Mouse (Mus musculus) ES-Bruce4 (cell line): ENCODE results near the gene Heatr6. TPM values are rescaled to one million over a fixed set of nuclear protein-coding genes. Genes with fewer than 3 reads are reported as not detected.

Experiments
- H3K27ac ChIP-seq: 2 replicates; pipeline ENCODE4 v1.5.1; 2012; ENCODE audit warnings: low read length, inconsistent platforms; ENCODE audit not compliant: insufficient read depth
- H3K27me3 ChIP-seq: 2 replicates; pipeline ENCODE4 v1.6.1; 2012; ENCODE audit warnings: mild to moderate bottlenecking, low read length, inconsistent platforms; ENCODE audit not compliant: control insufficient read depth, poor library complexity, insufficient read depth, severe bottlenecking
- H3K36me3 ChIP-seq: 2 replicates; pipeline ENCODE4 v1.6.1; 2012; ENCODE audit warnings: inconsistent platforms, mild to moderate bottlenecking, low read length, moderate library complexity; ENCODE audit not compliant: control insufficient read depth, poor library complexity, insufficient read depth, severe bottlenecking
- H3K4me1 ChIP-seq: one replicate; pipeline ENCODE4 v1.8.1; 2011; ENCODE audit warnings: low read length; ENCODE audit not compliant: control insufficient read depth, insufficient read depth
- H3K4me3 ChIP-seq: 2 replicates; pipeline ENCODE4 v1.5.1; 2011; ENCODE audit warnings: low read depth, mild to moderate bottlenecking, low read length
- H3K9ac ChIP-seq: 2 replicates; pipeline ENCODE4 v1.6.1; 2012; ENCODE audit warnings: low read depth, mild to moderate bottlenecking, inconsistent platforms; ENCODE audit not compliant: poor library complexity, severe bottlenecking
- H3K9me3 ChIP-seq: replicated peaks from 2 replicates; pipeline ENCODE4 v1.6.1; 2012; ENCODE audit warnings: mild to moderate bottlenecking, low read length, inconsistent platforms; ENCODE audit not compliant: control insufficient read depth, poor library complexity, insufficient read depth, severe bottlenecking
- CTCF ChIP-seq: IDR thresholded peaks from one replicate; pipeline ENCODE4 v1.8.1; 2011; ENCODE audit warnings: low read depth, low read length
- EP300 ChIP-seq: IDR thresholded peaks from 2 replicates; pipeline ENCODE4 v1.6.1; 2011; ENCODE audit warnings: low read depth, low read length; ENCODE audit not compliant: insufficient read depth
- POLR2A ChIP-seq: IDR thresholded peaks from one replicate; pipeline ENCODE4 v1.8.1; 2011; ENCODE audit warnings: low read length; ENCODE audit not compliant: insufficient read depth
- polyA plus RNA-seq: library from polyadenylated mRNA; stranded (reverse); fragments of >200 nt; gene quantifications from 2 replicates; pipeline ENCODE4 v1.2.4, GENCODE M21; 2011; ENCODE audit warnings: low read depth; ENCODE audit not compliant: missing spikeins, insufficient read depth, insufficient read length

Gene Heatr6
- polyA plus RNA-seq, 1 experiment, result 20.7 TPM

DNA sequence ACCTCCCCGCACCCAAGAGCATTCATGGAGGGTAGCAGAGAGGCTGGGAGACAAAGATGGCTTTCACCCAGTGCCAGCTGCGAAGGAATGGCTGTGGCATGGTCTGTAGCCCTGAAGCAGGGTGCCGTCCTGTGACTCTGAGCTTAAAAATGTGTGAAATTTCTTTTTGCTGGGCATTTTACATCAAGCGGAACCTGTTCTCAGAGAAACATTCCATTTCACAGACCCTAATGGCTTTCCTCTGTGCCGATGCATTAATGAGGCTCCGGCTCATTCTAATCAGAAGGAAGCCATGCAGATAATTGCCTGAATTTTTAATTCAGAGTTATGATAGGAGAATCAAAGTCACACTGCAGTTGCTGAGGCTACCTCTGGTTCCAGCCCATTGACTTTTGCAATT, 63.6 kb downstream of the Heatr6 start:
- no peaks in the 10 kb centered on the region for H3K4me1 ChIP-seq
- no peak overlapping the region for H3K27ac ChIP-seq
- no peak for TF ChIP-seq CTCF
- TF ChIP-seq EP300, result no peak
- TF ChIP-seq POLR2A, result no peak
- H3K36me3 ChIP-seq, result no peaks in the 10 kb centered on the region
- no peak overlapping the region for H3K4me3 ChIP-seq
- H3K9me3 ChIP-seq, result no peaks in the 10 kb centered on the region
- H3K9ac ChIP-seq, result no peak overlapping the region
- H3K27me3 ChIP-seq, result no peaks in the 10 kb centered on the region

DNA sequence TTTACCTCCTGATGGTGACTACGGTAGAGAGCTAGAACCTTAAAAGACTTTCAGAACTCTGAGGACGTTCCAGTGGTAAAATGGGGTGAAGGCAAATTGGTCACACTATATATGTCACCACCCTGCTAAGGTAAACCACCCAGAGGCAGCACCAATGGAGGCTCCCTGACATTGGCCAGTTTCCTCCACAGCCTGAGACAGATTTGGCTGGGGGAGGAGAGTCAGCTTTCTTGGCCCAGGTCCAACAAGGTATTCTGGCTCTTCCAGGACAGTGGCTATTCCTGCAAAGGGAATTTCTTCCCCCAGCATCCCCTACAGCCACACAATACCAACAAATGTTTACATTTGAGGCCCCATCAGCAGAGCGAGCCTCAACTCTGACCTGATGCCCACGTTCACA, 64.5 kb downstream of the Heatr6 start:
- no peak overlapping the region for H3K9ac ChIP-seq
- no peaks in the 10 kb centered on the region for H3K4me1 ChIP-seq
- no peak overlapping the region for H3K4me3 ChIP-seq
- no peak for TF ChIP-seq POLR2A
- H3K27me3 ChIP-seq, result no peaks in the 10 kb centered on the region
- H3K9me3 ChIP-seq, result no peaks in the 10 kb centered on the region
- H3K27ac ChIP-seq, result no peak overlapping the region
- no peaks in the 10 kb centered on the region for H3K36me3 ChIP-seq

- Histone ChIP-seq H3K4me1 (no peaks in the 10 kb centered on the region), H3K4me3 (no peak overlapping the region), H3K27me3 (no peaks in the 10 kb centered on the region), H3K9me3 (no peaks in the 10 kb centered on the region), H3K36me3 (no peaks in the 10 kb centered on the region), H3K9ac (no peak overlapping the region), H3K27ac (no peak overlapping the region)
- no peak for TF ChIP-seq EP300
- TF ChIP-seq CTCF, result no peak
- TF ChIP-seq POLR2A, result no peak
These were observed 65.2 kb downstream of the Heatr6 start for GRCm38 (mm10) chr11:83818591-83819127.

DNA sequence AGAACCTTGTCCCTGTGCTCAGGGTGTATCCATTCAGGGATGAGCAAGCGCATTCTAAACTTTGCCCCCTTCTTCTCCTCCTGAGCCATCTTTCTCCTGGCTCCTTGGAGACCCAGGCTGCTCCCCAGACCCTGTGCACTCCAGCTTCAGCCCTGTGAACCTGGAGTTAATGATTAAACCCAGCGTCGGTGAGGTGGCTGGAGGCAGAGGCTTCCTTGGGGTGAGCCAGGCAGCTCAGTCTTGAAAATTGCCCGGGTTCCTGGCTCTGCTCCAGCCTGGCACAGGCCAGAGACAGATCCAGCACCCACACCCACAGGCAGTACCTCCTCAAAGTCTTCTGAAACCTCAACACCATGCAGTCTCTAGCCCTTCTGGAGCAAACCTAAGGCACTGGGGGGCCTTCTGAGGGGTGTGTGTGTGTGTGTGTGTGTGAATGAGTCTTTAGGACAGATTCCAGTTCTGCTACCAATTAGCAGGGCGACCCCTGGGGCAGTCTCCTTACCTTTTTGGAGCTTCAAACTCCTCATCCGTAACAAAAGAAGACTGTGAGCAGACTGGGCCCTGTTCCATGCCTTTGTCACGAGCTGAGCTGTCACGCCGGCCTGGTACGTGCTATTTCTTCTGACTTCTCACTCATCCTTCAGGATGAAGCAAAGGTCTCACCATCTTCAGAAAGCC, 66.4 kb downstream of the Heatr6 start:
- Histone ChIP-seq H3K27me3 (no peaks in the 10 kb centered on the region), H3K9me3 (no peaks in the 10 kb centered on the region), H3K4me3 (no peak overlapping the region), H3K4me1 (no peaks in the 10 kb centered on the region), H3K27ac (no peak overlapping the region), H3K9ac (no peak overlapping the region), H3K36me3 (no peaks in the 10 kb centered on the region)
- no peak for TF ChIP-seq EP300
- no peak for TF ChIP-seq POLR2A
- TF ChIP-seq CTCF, result no peak

DNA sequence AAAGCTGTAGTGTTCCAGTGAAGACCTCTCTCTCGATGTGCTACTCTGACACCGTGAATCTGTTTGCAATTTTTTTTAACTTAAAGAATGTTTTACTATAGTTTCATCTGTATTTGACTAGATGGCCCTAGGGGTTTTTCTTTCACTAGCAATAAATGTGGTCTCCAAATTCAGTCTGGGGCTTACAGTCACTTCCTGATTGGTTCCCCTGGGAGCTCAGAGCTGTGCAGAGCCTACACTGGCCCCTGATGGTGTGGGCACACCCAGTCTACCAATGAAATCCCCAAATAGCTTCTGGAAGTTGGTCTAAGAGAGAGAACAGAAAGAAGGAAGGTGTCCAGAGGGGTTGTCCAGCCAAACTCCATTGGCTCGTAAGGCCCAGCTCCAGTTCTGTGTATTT, 72.6 kb downstream of the Heatr6 start:
- H3K4me1 ChIP-seq, result no peaks in the 10 kb centered on the region
- no peak overlapping the region for H3K9ac ChIP-seq
- no peak for TF ChIP-seq CTCF
- no peak for TF ChIP-seq EP300
- no peak for TF ChIP-seq POLR2A
- no peak overlapping the region for H3K27ac ChIP-seq
- H3K27me3 ChIP-seq, result no peaks in the 10 kb centered on the region
- no peaks in the 10 kb centered on the region for H3K36me3 ChIP-seq
- no peak overlapping the region for H3K4me3 ChIP-seq
- no peaks in the 10 kb centered on the region for H3K9me3 ChIP-seq

DNA sequence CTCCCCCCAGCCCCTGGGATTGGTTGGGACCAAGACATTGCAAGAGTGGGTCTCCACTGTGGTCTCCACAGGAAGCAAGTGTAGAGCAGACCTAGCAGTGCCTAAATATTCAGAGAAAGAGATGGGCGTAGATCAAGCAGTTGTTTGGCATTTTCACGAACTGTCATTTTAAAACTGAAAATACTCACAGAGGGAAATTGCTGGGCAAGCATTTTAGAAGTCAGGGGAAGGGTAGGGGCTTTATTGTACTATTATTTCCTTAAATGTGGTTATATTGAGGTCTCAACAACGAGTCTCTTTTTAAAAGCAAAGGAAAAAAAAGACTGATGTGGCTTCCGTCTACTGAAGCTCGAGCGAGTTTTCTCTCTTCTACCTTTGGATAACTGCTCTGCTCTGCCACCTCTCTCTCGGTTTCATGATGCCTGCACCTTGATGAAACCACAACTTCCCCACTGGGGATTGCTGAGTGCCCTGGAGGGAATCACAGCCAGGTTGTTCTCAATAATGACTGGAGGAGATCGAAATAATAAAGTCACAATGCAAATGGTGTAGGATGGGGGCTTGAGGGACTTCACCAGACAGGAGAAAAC, 75.2 kb downstream of the Heatr6 start:
- no peaks in the 10 kb centered on the region for H3K27me3 ChIP-seq
- no peaks in the 10 kb centered on the region for H3K36me3 ChIP-seq
- no peak overlapping the region for H3K4me3 ChIP-seq
- H3K27ac ChIP-seq, result no peak overlapping the region
- TF ChIP-seq CTCF (no peak), EP300 (no peak), POLR2A (no peak)
- no peaks in the 10 kb centered on the region for H3K9me3 ChIP-seq
- no peak overlapping the region for H3K9ac ChIP-seq
- H3K4me1 ChIP-seq, result no peaks in the 10 kb centered on the region
